Mouse (Mus musculus) liver, embryonic 12.5 days (tissue): ENCODE measurements around the gene Scgb1b2. TPM values are rescaled to one million over a fixed set of nuclear protein-coding genes. Genes with fewer than 3 reads are reported as not detected.

Experiments used
- ATAC-seq: fragments of 200-750 bp; cut with Nextera tagmentation; 2 replicates; pipeline ENCODE4 v1.8.0; 2017; ENCODE audit warnings: moderate number of reproducible peaks, mild to moderate bottlenecking, moderate library complexity
- H3K27ac ChIP-seq: fragments of 300-500 bp; sonication (generic); 2 replicates; pipeline ENCODE4 v1.5.1; 2016; ENCODE audit warnings: mild to moderate bottlenecking
- H3K27me3 ChIP-seq: fragments of 300-500 bp; sonication (generic); replicated peaks from 2 replicates; pipeline ENCODE4 v1.6.1; 2016; ENCODE audit warnings: mild to moderate bottlenecking, moderate library complexity
- H3K36me3 ChIP-seq: fragments of 300-500 bp; sonication (generic); 2 replicates; pipeline ENCODE4 v1.6.1; 2016; ENCODE audit warnings: mild to moderate bottlenecking, moderate library complexity
- H3K4me1 ChIP-seq: fragments of 300-500 bp; sonication (generic); 2 replicates; pipeline ENCODE4 v1.6.1; 2016
- H3K4me2 ChIP-seq: fragments of 300-500 bp; sonication (generic); 2 replicates; pipeline ENCODE4 v1.6.1; 2016; ENCODE audit warnings: mild to moderate bottlenecking, moderate library complexity
- H3K4me3 ChIP-seq: fragments of 300-500 bp; sonication (generic); 2 replicates; pipeline ENCODE4 v1.5.1; 2016; ENCODE audit warnings: mild to moderate bottlenecking, moderate library complexity
- H3K9ac ChIP-seq: fragments of 300-500 bp; sonication (generic); 2 replicates; pipeline ENCODE4 v1.6.1; 2016; ENCODE audit warnings: mild to moderate bottlenecking, moderate library complexity
- H3K9me3 ChIP-seq: fragments of 300-500 bp; sonication (generic); replicated peaks from 2 replicates; pipeline ENCODE4 v1.6.1; 2016; ENCODE audit warnings: mild to moderate bottlenecking, moderate library complexity
- WGBS: fragments of 180-500 bp; shearing (Covaris S2); methylation state at CpG from one replicate; pipeline ENCODE4 v1.1.7; 2016; ENCODE audit not compliant: insufficient replicate concordance; 5-methylcytosine and 5-hydroxymethylcytosine counted together
- polyA plus RNA-seq: library from polyadenylated mRNA; unstranded; fragments of >200 nt; fragmentation: Nextera tagmentation; extraction: Ambion mirVana; gene quantifications from 2 replicates; pipeline ENCODE4 v1.2.1, GENCODE M21; 2016

The Scgb1b2 gene
- polyA plus RNA-seq: not detected in 2 replicates

- Histone ChIP-seq H3K27me3 (no peaks in the 10 kb centered on the region), H3K4me1 (no peaks in the 10 kb centered on the region), H3K27ac (no peak within 1 kb of the TSS), H3K4me3 (no peak within 1 kb of the TSS), H3K36me3 (no peaks in the 10 kb centered on the region), H3K4me2 (no peak within 1 kb of the TSS), H3K9me3 (0 out of 2 replicates have a peak, but pooled peaks cover 22% of the 10 kb centered on the region), H3K9ac (no peak within 1 kb of the TSS)
- WGBS: 58% methylated on average over 3 of the region's 3 CpGs
- ATAC-seq: no peak
Observed at GRCm38 (mm10) chr7:31291721-31292120, at the start of gene Scgb1b2. TSS of gene Scgb1b2 (minus strand) at chr7:31291821.

- Histone ChIP-seq H3K36me3 (no peaks in the 10 kb centered on the region), H3K27ac (no peak within 1 kb of the TSS), H3K9ac (no peak within 1 kb of the TSS), H3K27me3 (no peaks in the 10 kb centered on the region), H3K4me2 (no peak within 1 kb of the TSS), H3K4me1 (no peaks in the 10 kb centered on the region), H3K9me3 (0 out of 2 replicates have a peak, but pooled peaks cover 22% of the 10 kb centered on the region), H3K4me3 (no peak within 1 kb of the TSS)
- no peak for ATAC-seq
- WGBS: 68% methylated on average over 5 of the region's 5 CpGs
Observed at GRCm38 (mm10) chr7:31290208-31290607, 1.4 kb downstream of the Scgb1b2 start, which contains the start of gene Scgb2b2. TSS of gene Scgb2b2 (plus strand) at chr7:31290508.

Other genes with a start within 250 kb of the Scgb1b2 start
- 19.0 and 22.3 TPM in 2 replicates for gene Fxyd5, start 249.3 kb downstream of the Scgb1b2 start, polyA plus RNA-seq
- 0.45 and 0.55 TPM in 2 replicates for gene Fxyd7, start 240.4 kb downstream of the Scgb1b2 start, polyA plus RNA-seq
- gene Fxyd1, start 234.6 kb downstream of the Scgb1b2 start, polyA plus RNA-seq: 28.2 and 28.3 TPM in 2 replicates
- gene Lgi4, start 232.5 kb downstream of the Scgb1b2 start, polyA plus RNA-seq: 0.06 and 0.19 TPM in 2 replicates
- 0.67 and 0.86 TPM in 2 replicates for gene Fxyd3, start 215.1 kb downstream of the Scgb1b2 start, polyA plus RNA-seq
- gene Hpn, start 176.5 kb downstream of the Scgb1b2 start, polyA plus RNA-seq: 33.2 and 36.2 TPM in 2 replicates
- 0.97 and 1.2 TPM in 2 replicates for gene Scn1b, start 164.8 kb downstream of the Scgb1b2 start, polyA plus RNA-seq
- 20.3 and 21.2 TPM in 2 replicates for gene Gramd1a, start 135.9 kb downstream of the Scgb1b2 start, polyA plus RNA-seq
- gene Scgb2b2, start 1.3 kb downstream of the Scgb1b2 start, polyA plus RNA-seq: not detected in 2 replicates
- gene Scgb2b3, start 70.3 kb upstream of the Scgb1b2 start, polyA plus RNA-seq: not detected in 2 replicates
- gene Scgb1b3, start 83.8 kb upstream of the Scgb1b2 start, polyA plus RNA-seq: not detected in 2 replicates